Mouse (Mus musculus): ENCODE data around the gene Wnt8b. TPM values are rescaled to one million over a fixed set of nuclear protein-coding genes. Genes with fewer than 3 reads are reported as not detected.

The Wnt8b gene
- polyA plus RNA-seq, 1 experiment, result not detected

- TF ChIP-seq CEBPB (IDR thresholded peaks at IDR 0.05; ENCODE audit: low read depth) (no peak), USF1 (IDR thresholded peaks at IDR 0.05; ENCODE audit: low read depth) (no peak), FOSL1 (IDR thresholded peaks at IDR 0.05; ENCODE audit: insufficient read depth, low read length, poor library complexity, severe bottlenecking) (no peak), MYOG (IDR thresholded peaks at IDR 0.05; ENCODE audit: control insufficient read depth, extremely low read depth, insufficient read length) (no peak), MAX (IDR thresholded peaks at IDR 0.05) (no peak), MYOD1 (IDR thresholded peaks at IDR 0.05; ENCODE audit: control insufficient read depth, insufficient read length, low read depth) (no peak), CTCF (IDR thresholded peaks at IDR 0.05; ENCODE audit: control insufficient read depth, insufficient read depth, insufficient read length) (no peak)
Measured at GRCm38 (mm10) chr19:44511451-44512231, 18.4 kb downstream of the Wnt8b start.

DNA sequence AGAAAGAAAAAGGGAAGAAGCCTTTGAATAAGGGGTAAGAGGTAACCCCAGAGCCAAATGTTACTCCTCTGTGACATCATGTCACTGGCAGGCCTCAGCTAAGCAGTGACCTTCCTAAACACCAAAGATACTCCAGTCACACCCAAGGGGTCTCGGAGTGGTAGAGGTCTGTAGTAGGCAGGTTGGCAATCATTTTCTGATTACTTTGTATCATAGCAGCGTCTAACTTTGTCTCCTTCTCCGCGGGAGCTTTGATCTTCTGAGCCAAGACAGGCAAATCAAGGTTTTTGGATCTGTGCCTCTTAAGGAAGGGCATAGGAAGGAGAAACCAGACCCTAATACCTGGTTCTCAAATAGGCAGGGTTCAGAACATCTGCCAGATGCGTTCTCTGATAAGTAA lies 19.3 kb downstream of the Wnt8b start:
- Histone ChIP-seq H3K36me3 (ENCODE audit: control insufficient read depth, insufficient read depth) (no peaks in the 10 kb centered on the region), H3K27me3 (ENCODE audit: control insufficient read depth, insufficient read depth, insufficient read length) (peaks cover 83% of the 10 kb centered on the region), H3K4me3 (ENCODE audit: insufficient read depth, poor library complexity, severe bottlenecking) (no peak overlapping the region), H3K79me2 (ENCODE audit: control insufficient read depth, insufficient read depth) (no peaks in the 10 kb centered on the region), H3ac (ENCODE audit: control insufficient read depth, insufficient read length, low read depth) (no peak overlapping the region), H3K79me3 (ENCODE audit: low read depth) (no peaks in the 10 kb centered on the region)
- TF ChIP-seq FOSL1 (IDR thresholded peaks at IDR 0.05; ENCODE audit: insufficient read depth, low read length, poor library complexity, severe bottlenecking) (no peak), MAX (IDR thresholded peaks at IDR 0.05) (no peak), MYOG (IDR thresholded peaks at IDR 0.05; ENCODE audit: control insufficient read depth, extremely low read depth, insufficient read length) (no peak)

More at GRCm38 (mm10) chr19:44511451-44512231, 18.4 kb downstream of the Wnt8b start:
- Histone ChIP-seq H3K79me2 (ENCODE audit: control insufficient read depth, insufficient read depth) (no peaks in the 10 kb centered on the region), H3K27me3 (ENCODE audit: control insufficient read depth, insufficient read depth, insufficient read length) (peaks cover 75% of the 10 kb centered on the region), H3K79me3 (ENCODE audit: low read depth) (no peaks in the 10 kb centered on the region), H3K36me3 (ENCODE audit: control insufficient read depth, insufficient read depth) (no peaks in the 10 kb centered on the region), H3K4me3 (ENCODE audit: insufficient read depth, poor library complexity, severe bottlenecking) (no peak overlapping the region), H3ac (ENCODE audit: control insufficient read depth, insufficient read length, low read depth) (no peak overlapping the region)

DNA sequence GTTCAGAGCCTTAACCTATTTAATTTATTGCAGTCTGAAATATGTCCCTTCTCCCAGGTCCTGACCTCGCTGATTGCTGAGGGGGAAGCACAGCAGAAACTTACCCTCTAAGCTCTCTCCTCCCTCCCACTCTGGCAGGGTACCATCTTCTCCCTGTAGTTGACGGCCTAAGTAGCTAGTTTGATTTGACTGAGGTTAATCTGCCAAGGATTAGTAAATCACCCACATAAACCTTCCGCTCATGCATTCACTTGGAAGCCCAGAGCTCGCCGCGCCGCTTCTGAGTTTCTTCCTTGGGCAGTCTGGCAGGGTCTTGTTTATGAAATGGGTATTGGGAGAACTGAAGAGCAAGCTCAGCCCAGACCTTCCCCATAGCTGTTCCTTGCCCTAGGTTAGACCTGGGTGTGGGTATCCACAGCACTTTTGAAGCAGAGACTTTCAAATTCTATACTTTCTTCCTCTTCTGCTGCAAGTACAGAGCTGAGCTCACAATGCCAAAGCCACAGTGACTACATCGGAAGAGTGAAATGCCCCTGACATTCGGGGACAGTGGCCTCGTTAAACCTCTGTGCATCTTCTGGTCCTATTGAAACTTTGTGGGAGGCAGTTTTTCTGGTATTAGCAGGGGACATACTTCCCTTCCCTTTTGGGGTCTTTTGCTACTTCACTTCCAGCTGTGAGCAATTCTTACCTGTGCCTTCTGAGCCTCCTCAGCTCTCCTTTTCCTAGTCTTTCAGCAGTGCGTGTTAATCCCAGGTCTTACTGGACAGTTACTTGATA lies 20.0 kb downstream of the Wnt8b start:
- no peak overlapping the region for H3K4me3 ChIP-seq (ENCODE audit: insufficient read depth, poor library complexity, severe bottlenecking)
- H3K27me3 ChIP-seq (ENCODE audit: control insufficient read depth, insufficient read depth, insufficient read length), result peaks cover 85% of the 10 kb centered on the region
- H3K79me3 ChIP-seq (ENCODE audit: low read depth), result no peaks in the 10 kb centered on the region
- no peaks in the 10 kb centered on the region for H3K36me3 ChIP-seq (ENCODE audit: control insufficient read depth, insufficient read depth)
- H3K79me2 ChIP-seq (ENCODE audit: control insufficient read depth, insufficient read depth), result no peaks in the 10 kb centered on the region
- no peak overlapping the region for H3ac ChIP-seq (ENCODE audit: control insufficient read depth, insufficient read length, low read depth)
- no peak for TF ChIP-seq MYOD1 (IDR thresholded peaks at IDR 0.05; ENCODE audit: control insufficient read depth, insufficient read length, low read depth)
- no peak for TF ChIP-seq CEBPB (IDR thresholded peaks at IDR 0.05; ENCODE audit: low read depth)
- TF ChIP-seq CTCF (IDR thresholded peaks at IDR 0.05; ENCODE audit: control insufficient read depth, insufficient read depth, insufficient read length), result no peak
- TF ChIP-seq MAX (IDR thresholded peaks at IDR 0.05), result no peak
- no peak for TF ChIP-seq USF1 (IDR thresholded peaks at IDR 0.05; ENCODE audit: low read depth)
- no peak for TF ChIP-seq FOSL1 (IDR thresholded peaks at IDR 0.05; ENCODE audit: insufficient read depth, low read length, poor library complexity, severe bottlenecking)
- no peak for TF ChIP-seq MYOG (IDR thresholded peaks at IDR 0.05; ENCODE audit: control insufficient read depth, extremely low read depth, insufficient read length)

DNA sequence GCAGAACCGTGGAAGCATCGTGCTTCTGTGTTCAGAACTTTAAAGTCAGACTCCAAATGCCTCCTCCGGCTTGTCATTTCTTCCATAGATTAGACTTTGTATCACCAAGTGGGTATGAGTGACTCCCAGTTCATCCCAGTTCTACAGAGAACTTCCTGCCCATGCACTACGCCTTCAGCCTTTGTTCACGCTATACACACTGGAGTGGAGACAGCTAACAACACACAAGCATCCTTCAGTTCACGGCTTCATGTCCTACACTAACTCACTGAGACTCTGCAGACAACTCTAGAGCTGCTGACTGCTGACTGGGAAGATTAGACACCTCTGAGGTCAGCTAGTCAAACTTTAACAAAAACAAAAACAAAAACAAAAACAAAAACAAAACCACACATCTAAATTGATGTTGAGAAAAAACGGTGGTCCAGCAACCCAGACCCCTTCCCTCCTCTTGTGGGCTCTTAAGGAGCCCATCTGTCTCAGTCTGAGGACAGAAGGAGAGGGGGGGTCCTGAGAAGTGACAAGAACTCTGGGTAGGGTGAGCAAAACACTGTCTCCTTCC lies 20.7 kb downstream of the Wnt8b start:
- Histone ChIP-seq H3K79me2 (ENCODE audit: control insufficient read depth, insufficient read depth) (no peaks in the 10 kb centered on the region), H3K36me3 (ENCODE audit: control insufficient read depth, insufficient read depth) (no peaks in the 10 kb centered on the region), H3K27me3 (ENCODE audit: control insufficient read depth, insufficient read depth, insufficient read length) (peaks cover 83% of the 10 kb centered on the region), H3ac (ENCODE audit: control insufficient read depth, insufficient read length, low read depth) (no peak overlapping the region), H3K4me3 (ENCODE audit: insufficient read depth, poor library complexity, severe bottlenecking) (no peak overlapping the region), H3K79me3 (ENCODE audit: low read depth) (no peaks in the 10 kb centered on the region)
- TF ChIP-seq MYOG (IDR thresholded peaks at IDR 0.05; ENCODE audit: control insufficient read depth, extremely low read depth, insufficient read length) (no peak), USF1 (IDR thresholded peaks at IDR 0.05; ENCODE audit: low read depth) (no peak), MAX (IDR thresholded peaks at IDR 0.05) (no peak), FOSL1 (IDR thresholded peaks at IDR 0.05; ENCODE audit: insufficient read depth, low read length, poor library complexity, severe bottlenecking) (no peak), CEBPB (IDR thresholded peaks at IDR 0.05; ENCODE audit: low read depth) (no peak), MYOD1 (IDR thresholded peaks at IDR 0.05; ENCODE audit: control insufficient read depth, insufficient read length, low read depth) (no peak), CTCF (IDR thresholded peaks at IDR 0.05; ENCODE audit: control insufficient read depth, insufficient read depth, insufficient read length) (no peak)

DNA sequence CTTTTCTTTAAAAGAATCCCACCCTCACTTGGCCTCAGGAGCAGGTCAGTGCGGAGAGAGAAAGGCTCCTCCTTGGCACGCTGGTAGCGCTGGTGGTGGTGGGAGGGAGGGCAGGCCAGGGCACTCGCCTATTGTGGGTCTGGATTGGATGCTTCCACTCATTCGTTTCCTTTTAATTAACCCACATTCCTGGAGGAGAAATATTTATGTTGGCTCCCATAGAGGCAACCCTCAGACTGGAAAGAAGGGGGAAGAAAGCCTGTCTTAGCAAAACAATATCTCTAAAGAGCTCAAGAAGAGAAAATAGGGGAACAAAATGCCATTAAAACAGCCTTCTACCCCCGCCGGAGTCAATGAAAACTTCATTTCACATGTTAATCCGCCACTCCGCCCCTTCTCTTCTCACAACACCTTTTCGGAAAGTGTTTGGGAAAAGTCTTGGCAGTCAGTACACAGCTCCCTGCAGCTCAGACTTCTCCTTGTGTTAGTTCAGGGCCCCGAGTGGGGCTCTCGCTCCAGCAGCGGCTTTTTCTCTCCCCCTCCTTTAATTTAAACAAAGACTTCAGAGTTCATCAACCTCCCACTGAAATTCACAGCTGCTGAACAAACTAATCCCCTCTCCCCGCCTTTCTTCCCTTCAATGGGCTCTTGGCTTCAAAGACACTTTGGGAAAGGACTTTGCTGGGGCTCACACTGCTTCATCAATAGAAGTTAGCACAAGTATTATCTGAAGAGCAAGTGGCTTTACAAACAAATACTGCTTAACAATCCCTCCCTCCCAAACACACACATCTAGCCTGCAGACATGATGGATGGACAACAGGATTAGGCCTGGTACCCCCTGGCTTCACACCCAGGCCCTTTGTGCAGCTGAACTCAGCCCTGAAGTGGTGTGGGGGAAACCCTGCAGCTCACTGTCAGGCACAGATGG lies 21.5 kb downstream of the Wnt8b start:
- H3ac ChIP-seq (ENCODE audit: control insufficient read depth, insufficient read length, low read depth), result no peak overlapping the region
- peaks cover 83% of the 10 kb centered on the region for H3K27me3 ChIP-seq (ENCODE audit: control insufficient read depth, insufficient read depth, insufficient read length)
- TF ChIP-seq FOSL1 (IDR thresholded peaks at IDR 0.05; ENCODE audit: insufficient read depth, low read length, poor library complexity, severe bottlenecking) (no peak), MYOG (IDR thresholded peaks at IDR 0.05; ENCODE audit: control insufficient read depth, extremely low read depth, insufficient read length) (no peak), MYOD1 (IDR thresholded peaks at IDR 0.05; ENCODE audit: control insufficient read depth, insufficient read length, low read depth) (no peak)

More for the DNA sequence above, 21.5 kb downstream of the Wnt8b start:
- no peaks in the 10 kb centered on the region for H3K79me2 ChIP-seq (ENCODE audit: control insufficient read depth, insufficient read depth)
- no peaks in the 10 kb centered on the region for H3K36me3 ChIP-seq (ENCODE audit: control insufficient read depth, insufficient read depth)
- H3K79me3 ChIP-seq (ENCODE audit: low read depth), result no peaks in the 10 kb centered on the region
- H3K4me3 ChIP-seq (ENCODE audit: insufficient read depth, poor library complexity, severe bottlenecking), result no peak overlapping the region

Measured in C2C12 (cell line).